Mouse (Mus musculus): ENCODE measurements around the gene Lrrc4. TPM values are rescaled to one million over a fixed set of nuclear protein-coding genes. Genes with fewer than 3 reads are reported as not detected.

The Lrrc4 gene
- polyA plus RNA-seq, 1 experiment = 0.38 TPM

GRCm38 (mm10) chr6:28747931-28748670 is 83.4 kb downstream of the Lrrc4 start:
- WGBS = 75% methylated on average over 14 of the region's 14 CpGs
- DNase-seq (ENCODE audit: low read depth, low spot score) = no peak

GRCm38 (mm10) chr6:28747025-28747424 is 84.5 kb downstream of the Lrrc4 start:
- WGBS = 89% methylated on average over 5 of the region's 5 CpGs
- no peak for DNase-seq (ENCODE audit: low read depth, low spot score)

- WGBS = 95% methylated on average over 7 of the region's 7 CpGs
- DNase-seq (ENCODE audit: low read depth, low spot score) = no peak
These were observed 85.7 kb downstream of the Lrrc4 start for GRCm38 (mm10) chr6:28745864-28746263.

GRCm38 (mm10) chr6:28743586-28743985 is 88.0 kb downstream of the Lrrc4 start:
- DNase-seq (ENCODE audit: low read depth, low spot score) = no peak
- WGBS = 73% methylated on average over 1 of the region's 1 CpGs

- WGBS = 74% methylated on average over 1 of the region's 1 CpGs
- DNase-seq (ENCODE audit: low read depth, low spot score) = no peak
These were observed 93.9 kb downstream of the Lrrc4 start for GRCm38 (mm10) chr6:28737601-28738000.

- DNase-seq (ENCODE audit: low read depth, low spot score) = no peak
- WGBS = 87% methylated on average over 7 of the region's 7 CpGs
These were observed 94.9 kb downstream of the Lrrc4 start for GRCm38 (mm10) chr6:28736665-28737064.

- 64% methylated on average over 9 of the region's 9 CpGs for WGBS
- no peak for DNase-seq (ENCODE audit: low read depth, low spot score)
These were observed 96.4 kb downstream of the Lrrc4 start for GRCm38 (mm10) chr6:28735116-28735515.

GRCm38 (mm10) chr6:28733884-28734647 is 97.5 kb downstream of the Lrrc4 start:
- DNase-seq (ENCODE audit: low read depth, low spot score) = no peak
- WGBS = 65% methylated on average over 5 of the region's 5 CpGs

GRCm38 (mm10) chr6:28731246-28731645 is 100.3 kb downstream of the Lrrc4 start:
- 73% methylated on average over 6 of the region's 6 CpGs for WGBS
- no peak for DNase-seq (ENCODE audit: low read depth, low spot score)

- no peak for DNase-seq (ENCODE audit: low read depth, low spot score)
- WGBS = 59% methylated on average over 2 of the region's 2 CpGs
These were observed 101.9 kb downstream of the Lrrc4 start for GRCm38 (mm10) chr6:28729649-28730048.

- no peak for DNase-seq (ENCODE audit: low read depth, low spot score)
- WGBS = 77% methylated on average over 3 of the region's 3 CpGs
These were observed 102.3 kb downstream of the Lrrc4 start for GRCm38 (mm10) chr6:28729236-28729635.

GRCm38 (mm10) chr6:28724776-28725175 is 106.8 kb downstream of the Lrrc4 start:
- DNase-seq (ENCODE audit: low read depth, low spot score) = no peak
- 83% methylated on average over 5 of the region's 5 CpGs for WGBS

- WGBS = 8% methylated on average over 2 of the region's 2 CpGs
- no peak for DNase-seq (ENCODE audit: low read depth, low spot score)
These were observed 108.5 kb downstream of the Lrrc4 start for GRCm38 (mm10) chr6:28723059-28723458.

- WGBS = 89% methylated on average over 9 of the region's 9 CpGs
These were observed 111.0 kb downstream of the Lrrc4 start for GRCm38 (mm10) chr6:28720391-28721171.

GRCm38 (mm10) chr6:28717845-28718237 is 113.7 kb downstream of the Lrrc4 start:
- 28% methylated on average over 4 of the region's 4 CpGs for WGBS
- no peak for DNase-seq (ENCODE audit: low read depth, low spot score)

More at GRCm38 (mm10) chr6:28720391-28721171, 111.0 kb downstream of the Lrrc4 start:
- no peak for DNase-seq (ENCODE audit: low read depth, low spot score)

- DNase-seq (ENCODE audit: low read depth, low spot score) = no peak
- 55% methylated on average over 7 of the region's 7 CpGs for WGBS
These were observed 114.2 kb downstream of the Lrrc4 start for GRCm38 (mm10) chr6:28717203-28717844.

- no peak for DNase-seq (ENCODE audit: low read depth, low spot score)
- 53% methylated on average over 2 of the region's 2 CpGs for WGBS
These were observed 121.5 kb downstream of the Lrrc4 start for GRCm38 (mm10) chr6:28710035-28710434.

GRCm38 (mm10) chr6:28706976-28707592 is 124.5 kb downstream of the Lrrc4 start:
- DNase-seq (ENCODE audit: low read depth, low spot score) = no peak
- 30% methylated on average over 12 of the region's 12 CpGs for WGBS
